Mouse (Mus musculus) lung, adult 18-20 months (tissue): Measurements from ENCODE around the gene Hist1h2be.

ENCODE experiments used
- DNase-seq, 2 experiments: peaks; one replicate each; pipeline ENCODE4 v3.0.0; 2022; ENCODE audit warnings: mixed read lengths in 2 of 2

The Hist1h2be gene

GRCm38 (mm10) chr13:23620733-23621531 is at the start of gene Hist1h2be:
Gene Hist1h2be (minus strand): TSS chr13:23621124.
- DNase-seq: peak; percentile 67 to 82

GRCm38 (mm10) chr13:23662536-23662935 is 41.6 kb upstream of the Hist1h2be start:
- DNase-seq: no peak

GRCm38 (mm10) chr13:23659636-23660366 is 38.9 kb upstream of the Hist1h2be start:
- DNase-seq: no peak

GRCm38 (mm10) chr13:23630653-23631052 is 9.7 kb upstream of the Hist1h2be start:
- no peak for DNase-seq

GRCm38 (mm10) chr13:23622861-23623450 is 2.0 kb upstream of the Hist1h2be start:
- no peak for DNase-seq

GRCm38 (mm10) chr13:23622175-23622671 is 1.3 kb upstream of the Hist1h2be start, which contains the start of gene Hist1h1e:
Gene Hist1h1e (minus strand): TSS chr13:23622558.
- peak; percentile 89 for DNase-seq

GRCm38 (mm10) chr13:23621532-23622174 is 729 bp upstream of the Hist1h2be start:
- peak; percentile 86 to 87 for DNase-seq

GRCm38 (mm10) chr13:23620056-23620732 is 730 bp downstream of the Hist1h2be start:
- DNase-seq: no peak

GRCm38 (mm10) chr13:23611638-23612037 is 9.3 kb downstream of the Hist1h2be start:
- no peak for DNase-seq

- DNase-seq: no peak
Observed at GRCm38 (mm10) chr13:23610393-23610792, 10.5 kb downstream of the Hist1h2be start.

- no peak for DNase-seq
Observed at GRCm38 (mm10) chr13:23609844-23610243, 11.1 kb downstream of the Hist1h2be start.

GRCm38 (mm10) chr13:23609209-23609608 is 11.7 kb downstream of the Hist1h2be start:
- no peak for DNase-seq

- no peak for DNase-seq
Observed at GRCm38 (mm10) chr13:23605052-23605451, 15.9 kb downstream of the Hist1h2be start.

GRCm38 (mm10) chr13:23604452-23604851 is 16.5 kb downstream of the Hist1h2be start:
- no peak for DNase-seq

- peak; percentile 35 to 61 for DNase-seq
Observed at GRCm38 (mm10) chr13:23603182-23603699, 17.7 kb downstream of the Hist1h2be start.

GRCm38 (mm10) chr13:23597957-23598356 is 23.0 kb downstream of the Hist1h2be start:
- peak; percentile 75 to 81 for DNase-seq

GRCm38 (mm10) chr13:23595622-23596372 is 25.1 kb downstream of the Hist1h2be start:
- no peak for DNase-seq

- DNase-seq: no peak
Observed at GRCm38 (mm10) chr13:23595185-23595584, 25.7 kb downstream of the Hist1h2be start.

GRCm38 (mm10) chr13:23593051-23593770 is 27.7 kb downstream of the Hist1h2be start:
- peak in 1 of 2 experiments; percentile 42 for DNase-seq

GRCm38 (mm10) chr13:23592614-23593013 is 28.3 kb downstream of the Hist1h2be start:
- no peak for DNase-seq
